Mouse (Mus musculus): ENCODE results near the gene Lrrk1.

DNA sequence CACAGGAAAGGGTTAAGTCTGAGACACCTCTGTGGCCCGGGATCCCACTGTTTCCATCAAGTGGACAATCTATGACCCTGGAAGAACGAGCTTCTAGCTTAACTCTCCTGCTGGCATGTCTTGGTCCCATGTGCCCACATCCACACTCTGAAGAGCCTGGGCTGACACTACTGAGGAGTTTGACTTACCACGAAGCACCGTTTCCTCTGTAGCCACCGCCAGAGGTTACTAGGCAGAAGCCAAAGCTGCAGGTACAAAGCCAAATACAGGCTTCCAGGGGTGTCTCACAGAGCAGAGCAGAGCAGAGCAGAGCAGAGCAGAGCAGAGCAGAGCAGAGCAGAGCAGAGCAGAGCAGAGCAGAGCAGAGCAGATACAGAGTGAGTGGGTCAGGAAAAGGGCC lies 124.7 kb downstream of the Lrrk1 start:
- TF ChIP-seq CTCF (IDR thresholded peaks at IDR 0.05; ENCODE audit: low read depth) = no peak
- TF ChIP-seq EP300 (IDR thresholded peaks at IDR 0.05; ENCODE audit: low read depth) = no peak

Data from liver, postnatal 0 days (tissue).